Mouse (Mus musculus) natural killer cell, adult 2 months (primary cell): ENCODE measurements around the gene Vmn1r52.
"Not testable (repeated sequence)": the region's sequence is repeated elsewhere in the genome, so short reads cannot be mapped to it uniquely, and the experiment has no call there.

ENCODE experiments used
- DNase-seq, 2 experiments: peaks; one replicate each; pipeline ENCODE4 v3.0.0; 2022; ENCODE audit warnings: low spot score in 2 of 2

The Vmn1r52 gene

GRCm38 (mm10) chr6:90174508-90174907 is at the start of gene Vmn1r52:
Gene Vmn1r52, plus strand, starts transcription at chr6:90174808.
- DNase-seq: no peak

- DNase-seq: no peak
Observed at GRCm38 (mm10) chr6:90160139-90160538, 14.5 kb upstream of the Vmn1r52 start.

- DNase-seq: not testable (repeated sequence)
Observed at GRCm38 (mm10) chr6:90202493-90202892, 27.9 kb downstream of the Vmn1r52 start, which contains the start of gene V1ra8. Gene V1ra8, plus strand, starts transcription at chr6:90202793.

GRCm38 (mm10) chr6:90224338-90224737 is 49.7 kb downstream of the Vmn1r52 start, which contains the start of gene Vmn1r53:
Gene Vmn1r53, minus strand, starts transcription at chr6:90224438.
- DNase-seq: no peak
